Mouse (Mus musculus) embryonic fibroblast, embryonic 13.5 days (primary cell): ENCODE measurements around the gene Olfr262.

ENCODE experiments used
- CTCF ChIP-seq: IDR thresholded peaks from 2 replicates; pipeline ENCODE4 v1.5.1; 2011; ENCODE audit warnings: mild to moderate bottlenecking, control low read depth, low read length, moderate library complexity, borderline replicate concordance; ENCODE audit not compliant: insufficient read depth
- POLR2A ChIP-seq: IDR thresholded peaks from 2 replicates; pipeline ENCODE4 v1.6.1; 2011; ENCODE audit warnings: low read depth, mild to moderate bottlenecking, control low read depth, low read length, moderate library complexity

GRCm38 (mm10) chr19:12200334-12200733 lies 41.1 kb downstream of the Olfr262 start, which contains the start of gene Olfr1431:
- TF ChIP-seq POLR2A (no peak), CTCF (no peak)
